Mouse (Mus musculus) thymus, postnatal 25 days (tissue): Measurements from ENCODE around the gene Slc25a29.

Experiments used
- DNase-seq: peaks from one replicate; pipeline ENCODE4 v3.0.0; 2022

Gene Slc25a29

GRCm38 (mm10) chr12:108833408-108833807, 2.3 kb downstream of the Slc25a29 start:
- DNase-seq, result no peak

DNA sequence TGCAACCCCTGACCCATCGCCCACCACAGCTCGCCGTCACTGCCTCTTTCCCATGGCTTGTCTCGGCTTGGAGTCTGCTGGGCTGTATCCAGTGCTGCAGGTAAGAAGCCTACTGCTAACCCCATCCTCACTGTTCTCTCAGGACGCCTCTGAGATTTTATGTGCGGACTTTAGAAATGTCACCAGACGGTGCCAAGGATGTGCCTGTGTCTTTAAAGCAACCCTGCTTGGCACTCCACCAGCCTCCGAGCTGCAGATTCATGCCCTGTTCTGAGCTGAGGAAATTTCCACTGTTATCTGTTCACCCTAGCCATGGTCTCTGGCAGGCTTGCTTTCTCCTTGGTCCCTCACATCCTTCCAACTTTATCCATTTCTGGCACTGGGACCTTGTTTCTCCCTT, 2.8 kb downstream of the Slc25a29 start:
- no peak for DNase-seq

DNA sequence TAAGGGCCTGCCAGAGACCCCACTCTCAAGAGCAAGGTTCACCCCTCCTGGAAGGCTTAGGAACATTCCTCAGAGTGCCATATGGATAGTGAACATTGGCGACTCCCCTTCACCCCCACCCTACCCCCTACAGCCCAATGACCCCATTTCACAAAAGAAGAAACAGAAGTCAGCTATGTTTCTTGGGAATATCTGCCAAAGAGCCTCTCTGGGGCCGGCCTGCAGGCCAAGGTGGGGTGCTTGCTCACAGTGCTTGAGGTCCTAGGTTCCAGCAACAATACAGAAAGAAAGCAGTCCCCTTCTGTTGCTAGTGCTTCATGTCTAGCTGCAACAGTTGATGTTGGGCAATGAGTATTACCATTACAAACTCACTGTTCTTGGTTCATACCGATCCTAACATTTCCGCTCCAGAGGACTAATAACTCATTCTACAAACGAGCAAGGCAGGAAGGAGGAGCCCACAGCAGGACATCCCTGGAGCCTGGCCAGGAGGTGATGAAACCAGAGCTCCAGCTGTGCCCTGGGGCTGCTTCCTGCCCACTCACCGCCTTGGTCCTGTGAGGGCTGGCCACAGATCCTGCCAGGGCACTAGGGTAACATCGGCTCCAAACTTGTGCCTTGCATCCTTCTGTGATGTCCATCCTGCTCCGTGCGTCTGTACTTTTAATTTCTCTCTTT, 3.6 kb downstream of the Slc25a29 start:
- no peak for DNase-seq

GRCm38 (mm10) chr12:108830358-108830757, 5.3 kb downstream of the Slc25a29 start:
- no peak for DNase-seq

DNA sequence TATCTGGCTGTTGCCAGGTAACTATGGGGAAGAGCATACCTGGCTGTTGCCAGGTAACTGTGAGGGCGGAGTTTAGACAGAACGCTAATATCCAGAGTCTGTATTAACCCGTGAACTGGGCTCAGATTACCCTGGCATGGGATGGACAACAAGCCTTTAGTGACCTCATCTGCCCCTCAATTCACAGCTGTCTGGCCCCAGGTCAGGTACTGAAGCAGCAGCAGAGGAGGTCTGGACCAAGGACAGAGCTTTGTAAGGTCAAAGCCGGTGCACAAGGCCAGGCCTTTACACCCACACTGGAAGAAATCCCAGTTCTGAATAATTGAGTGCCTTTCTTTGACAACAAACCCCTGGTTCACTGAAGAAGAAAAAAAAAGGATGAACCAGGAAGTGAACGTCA, 6.0 kb downstream of the Slc25a29 start:
- DNase-seq, result no peak

GRCm38 (mm10) chr12:108827641-108828040, 8.0 kb downstream of the Slc25a29 start:
- DNase-seq, result no peak

- no peak for DNase-seq
These were observed 8.6 kb downstream of the Slc25a29 start for GRCm38 (mm10) chr12:108826958-108827535.

DNA sequence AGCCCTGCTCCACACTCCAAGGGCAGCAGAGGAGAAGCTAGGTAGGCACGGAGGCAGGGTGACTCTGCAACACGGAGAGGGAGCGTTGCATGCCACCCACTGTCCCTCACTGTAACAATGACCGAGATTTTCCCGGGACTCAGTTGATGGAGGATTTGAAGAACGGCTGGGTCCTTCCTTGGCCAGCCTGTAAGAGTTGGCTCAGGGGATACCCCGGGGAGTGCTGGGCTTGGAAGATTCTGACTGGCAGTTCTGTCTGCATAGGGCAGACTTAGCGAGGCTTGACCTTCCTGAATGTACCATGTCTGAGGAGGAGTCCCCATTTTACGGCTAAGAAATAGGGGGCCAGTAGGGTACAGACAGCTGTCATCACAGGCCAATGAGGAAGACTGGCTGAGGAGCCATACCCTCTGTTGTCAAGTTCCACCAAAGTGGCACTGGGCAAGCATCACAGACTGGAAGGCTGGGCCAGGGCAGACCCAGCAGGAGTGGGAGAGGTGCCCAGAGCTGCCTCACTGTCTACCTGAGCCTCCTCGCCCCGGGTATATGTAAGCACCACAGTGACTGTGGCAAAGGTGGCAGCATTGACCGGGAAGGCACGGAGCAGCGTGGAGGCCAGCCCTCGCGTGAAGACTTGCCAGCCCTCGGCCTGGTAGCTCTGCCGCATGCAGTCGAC, 9.3 kb downstream of the Slc25a29 start:
- no peak for DNase-seq

DNA sequence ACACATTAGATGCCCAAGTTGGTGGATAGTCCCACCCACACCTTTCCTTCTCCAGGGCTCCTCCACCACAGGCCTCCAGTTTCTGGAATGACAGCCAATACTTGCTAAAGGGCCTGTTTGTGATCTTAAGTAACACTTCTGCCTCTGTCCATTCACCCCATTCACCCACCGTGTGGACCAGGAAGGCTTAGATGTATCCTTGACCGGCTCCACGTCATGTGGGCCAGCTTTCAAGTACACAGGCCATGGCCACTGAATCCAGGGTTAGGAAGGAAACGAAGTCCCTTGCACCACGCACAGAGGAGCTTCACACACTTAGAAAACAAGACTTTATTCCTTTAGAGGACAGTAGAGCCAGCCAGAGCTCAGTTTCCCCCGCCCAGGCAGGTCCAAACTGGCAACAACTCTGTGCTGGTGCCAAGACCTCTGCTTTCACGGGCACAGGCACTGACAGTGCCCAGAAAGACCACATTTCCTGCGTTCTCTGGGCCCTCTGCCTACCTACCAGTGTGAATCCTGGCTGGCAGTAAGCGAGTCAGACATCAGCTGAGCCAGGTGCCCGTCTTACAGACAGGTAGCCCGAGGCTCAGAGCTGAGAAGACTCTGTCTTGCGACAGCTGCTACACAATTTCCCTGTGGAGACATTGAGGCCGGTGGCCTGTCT, 10.0 kb downstream of the Slc25a29 start:
- no peak for DNase-seq

DNA sequence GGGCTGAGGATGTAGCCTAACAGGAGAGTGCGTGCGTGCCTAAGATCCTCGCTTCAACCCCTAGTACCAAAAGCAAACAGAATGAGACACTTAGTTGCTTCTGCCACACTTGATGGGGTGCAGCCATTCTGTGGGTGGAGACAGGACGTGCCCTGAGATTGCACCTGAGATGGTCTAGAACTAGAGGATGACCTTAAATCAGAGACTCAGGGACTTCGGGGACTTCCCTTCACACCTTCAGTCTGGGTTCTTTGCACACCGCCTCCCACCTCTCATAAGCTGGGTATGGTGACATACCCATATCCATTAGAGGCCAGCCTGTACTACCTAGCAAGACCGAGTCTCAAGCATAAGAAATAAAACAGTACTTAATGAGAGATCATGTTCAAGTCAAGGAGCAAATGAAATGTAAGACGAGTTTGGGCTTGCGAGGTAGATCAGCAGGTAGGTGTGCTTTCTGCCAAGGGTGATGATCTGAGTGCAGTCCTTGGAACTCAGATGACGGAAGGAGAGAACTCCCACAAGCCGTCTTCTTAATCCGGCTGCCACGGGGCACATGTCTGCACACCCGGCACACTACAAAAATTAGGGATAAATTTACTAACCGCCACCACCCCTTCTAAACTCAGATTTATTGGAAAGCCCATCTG, 11.3 kb downstream of the Slc25a29 start:
- DNase-seq, result no peak

DNA sequence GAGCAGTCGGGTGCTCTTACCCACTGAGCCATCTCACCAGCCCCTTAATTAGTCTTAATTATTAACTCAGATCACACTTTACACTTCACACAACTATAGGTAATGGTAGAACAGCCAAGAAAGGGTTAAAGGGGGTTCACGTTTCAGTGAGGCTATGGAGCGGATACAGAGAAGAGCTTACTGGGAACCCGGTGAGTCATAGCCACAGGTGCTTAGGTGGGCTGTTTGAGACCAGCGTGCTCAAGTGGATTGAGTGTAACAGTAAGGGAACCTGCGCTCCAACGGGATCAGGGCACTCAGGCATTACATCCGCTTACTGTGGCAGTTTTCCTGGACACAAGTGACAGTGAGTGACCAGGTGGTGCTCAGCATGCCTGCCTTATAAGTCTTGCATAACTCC, 12.6 kb downstream of the Slc25a29 start:
- no peak for DNase-seq

DNA sequence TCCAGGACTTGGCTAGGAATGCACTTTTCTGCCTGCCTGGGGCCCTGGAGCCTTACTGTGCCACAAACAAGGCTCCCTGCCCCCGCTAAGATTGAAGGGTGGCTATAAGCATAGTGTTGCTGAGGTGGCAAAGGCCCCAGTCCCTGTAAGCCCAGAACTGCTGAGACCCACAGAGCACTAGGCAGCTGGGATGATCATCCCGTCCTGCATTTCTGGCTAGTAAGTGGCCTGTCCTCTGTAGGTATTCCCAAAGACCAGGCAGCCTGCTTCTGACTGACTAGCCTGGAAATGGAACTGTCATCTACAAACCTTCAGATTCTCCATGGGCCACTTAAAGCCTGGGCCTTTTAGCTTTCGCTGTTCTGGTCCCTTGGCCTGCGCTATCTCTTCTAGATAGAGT, 15.2 kb downstream of the Slc25a29 start:
- DNase-seq, result no peak

DNA sequence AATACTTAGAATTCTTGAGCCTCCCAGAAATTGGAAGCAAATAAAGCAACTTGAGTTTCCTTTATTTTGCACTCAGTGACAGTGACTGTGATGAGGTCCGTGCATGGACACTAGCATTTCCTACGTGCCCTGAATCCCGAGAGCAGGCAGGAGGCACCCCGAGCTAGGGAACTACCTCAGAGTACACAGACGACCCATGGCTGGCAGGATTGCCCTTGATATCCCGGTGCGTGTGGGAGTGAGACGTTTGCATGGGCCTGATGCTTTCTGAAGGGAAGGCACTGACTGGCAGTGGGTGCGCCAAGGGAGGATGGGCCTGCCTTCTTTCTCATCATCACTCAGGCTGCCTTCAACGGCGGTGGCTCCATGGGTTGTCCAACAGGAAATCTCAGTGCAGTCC, 19.1 kb downstream of the Slc25a29 start:
- no peak for DNase-seq

- no peak for DNase-seq
These were observed 21.2 kb downstream of the Slc25a29 start for GRCm38 (mm10) chr12:108814470-108814869.

DNA sequence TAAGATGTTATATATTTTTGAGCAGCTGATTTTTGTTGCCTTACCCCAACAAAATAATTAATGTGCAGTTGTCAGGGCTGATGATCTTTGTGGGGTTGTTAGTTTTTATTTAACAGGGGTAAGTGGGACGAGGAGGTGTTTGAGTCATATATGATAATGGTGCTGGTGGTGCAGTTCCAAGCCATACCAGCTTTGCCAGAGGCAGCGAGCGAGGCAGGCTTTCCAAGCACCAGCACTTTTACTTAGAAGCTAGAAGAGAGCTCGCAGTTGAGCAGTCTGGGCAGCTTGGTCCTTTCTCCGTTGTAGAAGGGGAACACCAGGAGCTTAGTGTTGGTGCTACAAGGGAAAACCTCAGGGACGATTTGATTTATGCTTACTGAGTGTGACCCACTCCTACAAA, 23.2 kb downstream of the Slc25a29 start:
- DNase-seq, result no peak

DNA sequence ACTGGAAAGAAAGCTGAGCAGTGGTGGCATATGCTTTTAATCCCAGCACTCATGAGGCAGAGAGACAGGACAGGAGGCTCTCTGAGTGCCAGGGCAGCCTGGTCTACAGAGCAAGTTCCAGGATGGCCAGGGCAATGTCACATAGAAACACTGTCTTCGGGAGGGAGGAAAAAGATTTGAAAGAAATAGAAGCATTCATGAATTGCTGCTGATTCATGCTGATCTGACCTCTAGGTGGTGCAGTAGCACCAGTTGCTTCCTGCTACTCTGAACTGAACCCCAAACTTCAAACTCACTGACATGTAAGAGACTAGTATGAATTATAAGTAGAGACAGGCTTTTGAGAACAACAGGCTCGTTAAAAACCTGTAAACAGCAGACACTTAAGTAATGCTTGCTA, 24.6 kb downstream of the Slc25a29 start:
- peak; percentile 38 for DNase-seq

DNA sequence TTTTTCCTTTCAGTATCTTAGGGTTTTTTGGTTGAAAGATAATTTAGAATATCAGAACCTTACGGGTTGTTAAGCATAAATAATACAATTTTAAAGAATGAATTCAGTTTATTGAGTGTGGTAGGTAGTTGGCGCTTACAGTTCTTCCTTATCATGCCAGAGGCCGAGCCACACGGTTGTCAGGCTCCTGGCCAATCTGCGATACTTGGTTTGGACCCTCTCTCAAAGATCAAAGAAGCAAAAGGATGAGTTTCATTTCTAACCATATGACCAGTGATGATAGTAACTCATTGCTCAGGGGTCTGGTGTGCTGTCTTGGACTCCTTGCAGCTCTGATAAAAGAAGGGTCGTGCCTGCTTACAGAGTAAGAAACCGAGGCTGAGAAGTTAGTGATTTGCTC, 25.4 kb downstream of the Slc25a29 start:
- no peak for DNase-seq

- DNase-seq, result no peak
These were observed 25.9 kb downstream of the Slc25a29 start for GRCm38 (mm10) chr12:108809771-108810170.

DNA sequence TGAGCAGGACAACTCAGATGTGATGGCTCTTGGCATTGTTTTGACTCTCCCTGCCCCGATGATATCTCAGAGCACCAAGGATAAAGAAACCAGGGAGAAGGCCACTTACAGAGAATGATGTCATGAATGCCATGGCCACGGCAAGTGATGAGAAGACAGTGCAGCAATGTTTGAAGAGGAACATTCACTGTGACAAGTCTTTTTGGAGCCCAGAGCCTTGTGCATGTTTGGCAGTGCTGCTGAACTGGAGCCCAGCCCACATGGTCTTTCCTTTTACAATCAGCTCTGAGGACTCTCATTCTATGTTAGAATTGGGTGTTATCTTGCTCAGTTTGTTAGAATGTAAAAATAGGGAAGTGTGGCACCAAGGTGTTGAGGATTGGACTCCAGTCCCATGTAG, 27.2 kb downstream of the Slc25a29 start:
- no peak for DNase-seq

DNA sequence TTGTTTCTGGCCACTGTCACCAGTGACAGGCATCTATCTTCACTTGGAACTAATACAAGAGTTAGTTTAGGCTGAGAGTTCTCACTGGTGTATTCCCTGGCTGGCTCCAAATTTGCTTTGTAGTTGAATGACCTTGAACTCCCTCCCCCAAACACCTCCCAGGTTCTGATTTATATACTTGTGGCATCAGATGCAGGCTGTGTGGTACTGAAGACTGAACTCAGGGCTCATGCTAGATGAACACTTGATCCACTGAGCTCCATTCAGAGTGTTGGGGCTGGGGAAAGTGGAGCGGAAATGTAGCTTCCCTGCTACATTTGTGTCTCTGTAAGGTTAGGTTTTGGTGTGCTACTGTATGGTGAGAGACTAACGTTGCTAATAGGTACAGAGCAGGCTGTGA, 31.3 kb downstream of the Slc25a29 start:
- no peak for DNase-seq

DNA sequence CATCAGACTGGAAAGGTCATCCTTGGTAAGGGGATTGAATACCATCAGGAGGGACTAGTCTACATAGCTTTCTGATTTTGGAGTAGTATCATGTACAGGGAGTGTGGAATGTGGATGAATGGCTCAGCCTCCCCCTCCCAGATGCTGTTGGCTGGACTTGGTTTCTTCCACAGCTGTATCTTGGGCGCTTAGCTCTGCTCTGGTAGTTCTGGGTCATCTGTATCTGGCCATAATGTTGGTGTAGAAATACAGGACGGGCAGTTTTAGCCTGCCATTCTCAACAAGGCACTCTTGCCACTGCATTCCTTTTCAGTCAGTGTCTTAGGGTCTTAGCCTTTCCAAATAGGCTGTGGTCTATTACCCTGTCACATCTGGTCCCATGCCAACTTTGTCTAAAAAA, 34.1 kb downstream of the Slc25a29 start:
- no peak for DNase-seq

GRCm38 (mm10) chr12:108794979-108795537, 40.6 kb downstream of the Slc25a29 start:
- no peak for DNase-seq

- DNase-seq, result peak; percentile 85
These were observed 41.5 kb downstream of the Slc25a29 start for GRCm38 (mm10) chr12:108794078-108794711.
